Mouse (Mus musculus) spleen, adult 2 months (tissue): Measurements from ENCODE around the gene Nol6.

Source experiments
- CTCF ChIP-seq: fragments of 200-500 bp; IDR thresholded peaks from 2 replicates; pipeline ENCODE4 v1.5.1; 2011; ENCODE audit warnings: mild to moderate bottlenecking, inconsistent platforms; ENCODE audit not compliant: insufficient read depth, insufficient read length, insufficient replicate concordance; ENCODE audit errors: extremely low read depth
- POLR2A ChIP-seq: fragments of 200-500 bp; IDR thresholded peaks from 2 replicates; pipeline ENCODE4 v1.6.1; 2011; ENCODE audit warnings: low read depth, low read length, inconsistent platforms

DNA sequence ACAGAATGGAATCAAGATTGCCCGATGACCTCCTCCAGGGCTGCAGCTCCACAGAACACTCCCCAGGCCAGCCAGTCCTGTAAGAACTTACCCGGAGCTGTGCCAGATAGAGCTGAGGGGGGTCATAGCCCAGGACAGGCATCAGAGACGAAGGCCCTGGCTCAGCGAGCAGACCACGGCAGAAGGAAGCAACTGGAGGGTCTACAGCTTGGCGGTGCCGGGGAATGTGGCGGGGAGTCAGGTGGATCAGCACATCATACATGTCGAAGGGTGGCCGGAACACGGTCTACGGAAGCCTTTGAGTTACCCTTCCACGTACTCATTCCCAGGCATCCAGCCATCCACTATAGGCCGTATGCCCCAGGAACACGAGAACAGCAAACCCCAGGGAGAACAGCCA, 8.5 kb downstream of the Nol6 start:
- TF ChIP-seq POLR2A (no peak), CTCF (no peak)
